In the genomic region with DNA sequence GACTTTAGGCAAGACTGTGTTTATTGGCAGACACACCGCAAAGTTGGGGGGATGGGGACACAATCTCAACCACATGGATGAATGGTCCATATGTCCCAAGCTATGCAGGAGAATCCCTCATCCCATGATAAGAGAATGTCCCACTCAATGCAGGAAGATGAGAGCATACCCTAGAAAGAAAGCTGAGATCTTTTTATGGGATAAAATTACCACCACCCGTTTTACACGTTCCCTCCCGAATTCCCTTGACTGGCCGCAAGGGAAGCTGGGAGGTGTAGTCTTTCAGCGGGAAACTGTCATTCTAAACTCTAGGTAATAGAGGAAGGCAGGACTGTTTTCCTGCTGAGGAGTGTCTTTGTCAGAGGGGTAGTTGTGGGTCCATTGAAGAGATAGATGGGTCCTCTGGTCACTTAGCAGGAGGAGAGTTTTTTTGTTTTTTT, we compare ENCODE assay signal across 7 mouse cellular contexts. TPM values are rescaled to one million over a fixed set of nuclear protein-coding genes. Genes with fewer than 3 reads are reported as not detected.
A peak's percentile ranks its signal among the peaks of the same experiment; 100 is the strongest.
DNase-seq lines count a peak whose midpoint lies in the region; ATAC-seq and TF ChIP-seq lines count a peak whose summit lies in the region.

No protein-coding gene starts in this region.

- H3K4me2 ChIP-seq in forebrain, postnatal 0 days (ENCODE audit: low read depth) = peak overlapping the region; percentile 41
- H3K4me2 ChIP-seq in hindbrain, embryonic 13.5 days = peak overlapping the region; percentile 58
- H3K4me2 ChIP-seq in lung, embryonic 16.5 days (ENCODE audit: low read depth, low read length) = peak overlapping the region; percentile 59

- peak overlapping the region; percentile 34; the same call in 1 of the 2 replicates for H3K9ac ChIP-seq in forebrain, postnatal 0 days
- H3K9ac ChIP-seq in hindbrain, embryonic 13.5 days = peak overlapping the region; percentile 66
- H3K9ac ChIP-seq in lung, embryonic 16.5 days (ENCODE audit: low read length) = peak overlapping the region; percentile 41

- no peak; the same call in 1 of the 2 replicates for TF ChIP-seq CTCF in cerebellum, adult 2 months (IDR thresholded peaks at IDR 0.05; ENCODE audit: borderline replicate concordance, insufficient read depth, low read depth, low read length)
- peak; percentile 52 for TF ChIP-seq CTCF in forebrain, postnatal 0 days (IDR thresholded peaks at IDR 0.05; ENCODE audit: low read depth)

- DNase-seq in R1 (ENCODE audit: low read depth, low spot score) = peak; percentile 68
- peak; percentile 67 to 73 for DNase-seq in cerebellum, adult 2 months
- DNase-seq in forebrain, postnatal 0 days = peak; percentile 76
- peak; percentile 37 to 47 for DNase-seq in layer of hippocampus, postnatal 10 days (ENCODE audit: low spot score in 2 of 2)
- peak; percentile 56 to 59 for DNase-seq in right cerebral cortex, adult 2 months (ENCODE audit: low spot score in 2 of 2)

- no peak overlapping the region for H3K27ac ChIP-seq in cerebellum, adult 2 months (ENCODE audit: insufficient read depth, low read length)
- peak overlapping the region; percentile 62 for H3K27ac ChIP-seq in forebrain, postnatal 0 days (ENCODE audit: low read depth, low read length)
- peak overlapping the region; percentile 31; the same call in 1 of the 2 replicates for H3K27ac ChIP-seq in hindbrain, embryonic 13.5 days
- peak overlapping the region; percentile 2; the same call in 1 of the 2 replicates for H3K27ac ChIP-seq in lung, embryonic 16.5 days (ENCODE audit: low read length)

- no peaks in the 10 kb centered on the region for H3K9me3 ChIP-seq in forebrain, postnatal 0 days (ENCODE audit: low read length)
- H3K9me3 ChIP-seq in hindbrain, embryonic 13.5 days = no peaks in the 10 kb centered on the region
- H3K9me3 ChIP-seq in lung, embryonic 16.5 days (ENCODE audit: control insufficient read depth, low read length) = no peaks in the 10 kb centered on the region

- peak; percentile 47; the same call in 1 of the 2 replicates for TF ChIP-seq POLR2A in cerebellum, adult 2 months (IDR thresholded peaks at IDR 0.05; ENCODE audit: borderline replicate concordance, insufficient read depth, low read length)

- no peaks in the 10 kb centered on the region for H3K27me3 ChIP-seq in cerebellum, adult 2 months (ENCODE audit: control insufficient read depth, insufficient read depth, low read length)
- no peaks in the 10 kb centered on the region for H3K27me3 ChIP-seq in forebrain, postnatal 0 days (ENCODE audit: insufficient read depth, low read length)
- no peaks in the 10 kb centered on the region for H3K27me3 ChIP-seq in hindbrain, embryonic 13.5 days
- H3K27me3 ChIP-seq in lung, embryonic 16.5 days (ENCODE audit: control insufficient read depth, insufficient read depth, low read depth, low read length) = no peaks in the 10 kb centered on the region

- 3% methylated on average over 6 of the region's 6 CpGs for WGBS in cerebellum, adult 2 months
- WGBS in forebrain, postnatal 0 days = 3% methylated on average over 6 of the region's 6 CpGs
- WGBS in hindbrain, embryonic 13.5 days = 2% methylated on average over 6 of the region's 6 CpGs
- 2% methylated on average over 6 of the region's 6 CpGs for WGBS in lung, embryonic 16.5 days

- peak; percentile 28; the same call in 1 of the 2 replicates for ATAC-seq in forebrain, postnatal 0 days
- no peak for ATAC-seq in hindbrain, embryonic 13.5 days (ENCODE audit: low FRiP score)
- no peak for ATAC-seq in lung, embryonic 16.5 days (ENCODE audit: low read depth)

- no peaks in the 10 kb centered on the region for H3K4me1 ChIP-seq in cerebellum, adult 2 months (ENCODE audit: control insufficient read depth, insufficient read depth, low read length)
- peaks cover 9% of the 10 kb centered on the region; the same call in 1 of the 2 replicates for H3K4me1 ChIP-seq in forebrain, postnatal 0 days (ENCODE audit: insufficient read depth)
- peaks cover 7% of the 10 kb centered on the region for H3K4me1 ChIP-seq in hindbrain, embryonic 13.5 days (replicated peaks)
- no peaks in the 10 kb centered on the region; the same call in 1 of the 2 replicates for H3K4me1 ChIP-seq in lung, embryonic 16.5 days (replicated peaks; ENCODE audit: control insufficient read depth, insufficient read depth, low read length)

- H3K36me3 ChIP-seq in forebrain, postnatal 0 days (ENCODE audit: insufficient read depth) = no peaks in the 10 kb centered on the region
- no peaks in the 10 kb centered on the region for H3K36me3 ChIP-seq in hindbrain, embryonic 13.5 days
- H3K36me3 ChIP-seq in lung, embryonic 16.5 days (ENCODE audit: control insufficient read depth, insufficient read depth, low read length) = no peaks in the 10 kb centered on the region

- peak overlapping the region; percentile 74 for H3K4me3 ChIP-seq in cerebellum, adult 2 months (replicated peaks; ENCODE audit: insufficient read depth, low read depth, low read length)
- H3K4me3 ChIP-seq in forebrain, postnatal 0 days (ENCODE audit: low read depth, low read length) = peak overlapping the region; percentile 38
- peak overlapping the region; percentile 47 for H3K4me3 ChIP-seq in hindbrain, embryonic 13.5 days
- peak overlapping the region; percentile 46 for H3K4me3 ChIP-seq in lung, embryonic 16.5 days (ENCODE audit: low read length)

RNA-seq across cellular contexts. Expression of a gene that starts 3.7 kb away (rescaled TPM):
- polyA plus RNA-seq in cerebellum, adult 2 months (2012; rRNA removed) = 18.4 and 19.0 TPM in 2 replicates
- 17.7 and 20.2 TPM in 2 replicates for total RNA-seq in forebrain, postnatal 0 days (2014; rRNA removed)
- polyA plus RNA-seq in forebrain, postnatal 0 days (2015; fragmentation: Nextera tagmentation; extraction: Ambion mirVana) = 3.1 and 8.4 TPM in 2 replicates
- 12.2 and 15.5 TPM in 2 replicates for polyA plus RNA-seq in hindbrain, embryonic 13.5 days (2015; fragmentation: Nextera tagmentation; extraction: Ambion mirVana)
- 10 to 100 TPM; 44.0 to 44.9 TPM for total RNA-seq in layer of hippocampus, postnatal 10 days (2021)
- 9.7 and 13.2 TPM in 2 replicates for polyA plus RNA-seq in lung, embryonic 16.5 days (2015; fragmentation: Nextera tagmentation; extraction: Ambion mirVana)

RNA-seq across cellular contexts. Expression of a gene that starts 5.7 kb away (rescaled TPM):
- 45.8 and 47.4 TPM in 2 replicates for polyA plus RNA-seq in cerebellum, adult 2 months (2012; rRNA removed)
- total RNA-seq in forebrain, postnatal 0 days (2014; rRNA removed) = 25.3 and 30.3 TPM in 2 replicates
- polyA plus RNA-seq in forebrain, postnatal 0 days (2015; fragmentation: Nextera tagmentation; extraction: Ambion mirVana) = 11.7 and 13.4 TPM in 2 replicates
- polyA plus RNA-seq in hindbrain, embryonic 13.5 days (2015; fragmentation: Nextera tagmentation; extraction: Ambion mirVana) = 28.6 and 31.4 TPM in 2 replicates
- 10 to 100 TPM; 47.0 to 60.7 TPM for total RNA-seq in layer of hippocampus, postnatal 10 days (2021)
- polyA plus RNA-seq in lung, embryonic 16.5 days (2015; fragmentation: Nextera tagmentation; extraction: Ambion mirVana) = 20.5 and 23.8 TPM in 2 replicates

RNA-seq across cellular contexts. Expression of a gene that starts 30.9 kb away (rescaled TPM):
- 1.3 and 1.4 TPM in 2 replicates for polyA plus RNA-seq in cerebellum, adult 2 months (2012; rRNA removed)
- 3.0 TPM in 1 of 2 replicates, not detected in the other for total RNA-seq in forebrain, postnatal 0 days (2014; rRNA removed)
- not detected in 2 replicates for polyA plus RNA-seq in forebrain, postnatal 0 days (2015; fragmentation: Nextera tagmentation; extraction: Ambion mirVana)
- polyA plus RNA-seq in hindbrain, embryonic 13.5 days (2015; fragmentation: Nextera tagmentation; extraction: Ambion mirVana) = not detected in 2 replicates
- not detected for total RNA-seq in layer of hippocampus, postnatal 10 days (2021)
- polyA plus RNA-seq in lung, embryonic 16.5 days (2015; fragmentation: Nextera tagmentation; extraction: Ambion mirVana) = not detected in 2 replicates
